Mouse (Mus musculus) frontal cortex, postnatal 25 days (tissue): ENCODE data around the gene Lrrk1.

Experiments
- DNase-seq, 2 experiments: peaks; one replicate each; pipeline ENCODE4 v3.0.0; 2022; ENCODE audit warnings: low spot score in 2 of 2

Lrrk1 gene

GRCm38 (mm10) chr7:66303922-66304660, 84.1 kb downstream of the Lrrk1 start:
- DNase-seq = no peak

GRCm38 (mm10) chr7:66301486-66301885, 86.7 kb downstream of the Lrrk1 start:
- no peak for DNase-seq

- peak; percentile 60 to 75 for DNase-seq
Observed at GRCm38 (mm10) chr7:66300680-66301079, 87.5 kb downstream of the Lrrk1 start.

- DNase-seq = no peak
Observed at GRCm38 (mm10) chr7:66297656-66298021, 90.5 kb downstream of the Lrrk1 start.

GRCm38 (mm10) chr7:66296921-66297655, 91.1 kb downstream of the Lrrk1 start:
- no peak for DNase-seq

GRCm38 (mm10) chr7:66292552-66293376, 95.4 kb downstream of the Lrrk1 start:
- no peak for DNase-seq

- no peak for DNase-seq
Observed at GRCm38 (mm10) chr7:66292010-66292409, 96.1 kb downstream of the Lrrk1 start.

GRCm38 (mm10) chr7:66282984-66283612, 105.1 kb downstream of the Lrrk1 start:
- DNase-seq = no peak

GRCm38 (mm10) chr7:66282265-66282664, 105.9 kb downstream of the Lrrk1 start:
- no peak for DNase-seq

GRCm38 (mm10) chr7:66278001-66278400, 110.1 kb downstream of the Lrrk1 start:
- no peak for DNase-seq

GRCm38 (mm10) chr7:66273494-66273893, 114.7 kb downstream of the Lrrk1 start:
- no peak for DNase-seq

- no peak for DNase-seq
Observed at GRCm38 (mm10) chr7:66271226-66271625, 116.9 kb downstream of the Lrrk1 start.

- DNase-seq = no peak
Observed at GRCm38 (mm10) chr7:66266942-66267850, 121.0 kb downstream of the Lrrk1 start.

GRCm38 (mm10) chr7:66263421-66263820, 124.7 kb downstream of the Lrrk1 start:
- DNase-seq = no peak

GRCm38 (mm10) chr7:66262570-66263156, 125.5 kb downstream of the Lrrk1 start:
- DNase-seq = no peak

GRCm38 (mm10) chr7:66260763-66261390, 127.3 kb downstream of the Lrrk1 start:
- no peak for DNase-seq

- DNase-seq = no peak
Observed at GRCm38 (mm10) chr7:66260295-66260694, 127.9 kb downstream of the Lrrk1 start.

- DNase-seq = no peak
Observed at GRCm38 (mm10) chr7:66259436-66260206, 128.5 kb downstream of the Lrrk1 start.

GRCm38 (mm10) chr7:66258997-66259396, 129.2 kb downstream of the Lrrk1 start:
- no peak for DNase-seq
